Mouse (Mus musculus): ENCODE data around the gene Tagln2. TPM values are rescaled to one million over a fixed set of nuclear protein-coding genes. Genes with fewer than 3 reads are reported as not detected.

The Tagln2 gene
- polyA plus RNA-seq, 1 experiment from 2014 or later, result 177 TPM

DNA sequence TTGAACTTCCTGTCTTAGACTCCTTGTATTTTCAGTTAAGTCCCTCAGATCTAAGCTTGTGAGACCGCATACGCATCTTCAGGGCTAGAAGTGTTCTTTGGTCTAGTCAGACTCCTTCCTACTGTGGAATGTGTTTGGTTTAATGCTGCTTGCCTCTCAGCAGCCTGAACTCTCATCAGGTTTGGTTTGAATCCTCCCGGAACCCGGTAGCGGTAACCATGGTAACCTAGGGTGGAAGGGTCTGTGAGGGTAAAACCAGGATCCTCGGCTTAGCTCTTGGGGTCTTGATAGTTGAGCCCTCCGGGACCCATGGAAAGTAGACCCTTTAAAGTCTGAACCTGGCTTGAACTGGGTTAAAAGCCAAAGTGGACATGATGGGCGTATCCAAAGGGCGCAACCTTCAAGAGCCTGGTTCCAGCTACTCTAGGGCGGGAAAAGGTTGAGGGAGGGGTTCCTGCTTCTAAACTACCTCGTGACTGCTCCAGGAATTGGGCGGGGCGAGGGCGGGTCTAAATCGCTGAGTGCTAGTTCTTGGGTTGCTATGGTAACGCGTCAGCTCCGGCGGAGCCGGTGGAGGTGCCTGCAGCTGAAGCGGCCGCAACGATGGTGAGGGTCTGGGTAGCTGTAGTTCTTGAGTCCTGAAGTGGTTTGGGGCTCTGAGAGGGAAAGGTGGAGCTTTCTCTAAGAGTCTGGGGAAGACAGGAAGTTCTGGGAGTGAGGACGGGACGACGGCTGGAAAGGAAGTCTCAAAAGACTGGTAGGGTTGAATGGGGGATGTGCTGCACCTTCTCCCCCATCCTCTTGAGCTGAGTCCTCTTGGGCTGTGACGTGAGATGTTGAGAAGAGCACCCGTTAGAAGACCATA lies 21.0 kb downstream of the Tagln2 start, which contains the start of gene Cfap45:
Gene Cfap45, plus strand, starts transcription at position 226 of the 865 bp plus-strand sequence.
- WGBS (ENCODE audit: insufficient replicate concordance), result 5% methylated on average over 28 of the region's 28 CpGs
- Histone ChIP-seq H3K4me3 (peak within 1 kb of the TSS; percentile 29), H3K36me3 (no peaks in the 10 kb centered on the region), H3K4me1 (peaks cover 27% of the 10 kb centered on the region), H3K27me3 (replicated peaks) (peaks cover 40% of the 10 kb centered on the region), H3K4me2 (peak within 1 kb of the TSS; percentile 51), H3K9me3 (replicated peaks) (peaks cover 10% of the 10 kb centered on the region), H3K9ac (no peak within 1 kb of the TSS), H3K27ac (no peak within 1 kb of the TSS)
- peak; percentile 71 for ATAC-seq

DNA sequence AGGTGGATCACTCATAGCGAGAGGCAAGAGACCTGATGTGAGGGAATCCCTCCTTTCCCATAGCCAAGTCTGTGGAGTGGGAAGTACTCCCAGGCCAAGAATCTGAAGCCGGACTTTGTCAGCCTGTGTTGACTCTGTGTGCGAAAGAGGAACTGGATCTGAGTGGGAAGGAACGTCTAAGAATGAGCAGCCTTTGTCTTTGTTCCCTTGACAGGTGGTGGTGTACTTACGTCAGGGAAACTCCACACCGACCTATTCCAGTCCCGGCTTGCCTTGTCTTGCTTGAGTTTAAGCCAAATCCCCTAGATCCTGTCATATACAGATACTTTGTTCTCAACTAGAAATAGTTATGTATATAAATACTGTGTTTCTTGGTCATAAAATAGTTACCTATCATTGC lies 22.7 kb downstream of the Tagln2 start:
- Histone ChIP-seq H3K27me3 (replicated peaks) (peaks cover 53% of the 10 kb centered on the region), H3K27ac (no peak overlapping the region), H3K4me1 (peaks cover 41% of the 10 kb centered on the region), H3K9ac (no peak overlapping the region), H3K4me2 (no peak overlapping the region), H3K4me3 (no peak overlapping the region), H3K36me3 (no peaks in the 10 kb centered on the region), H3K9me3 (replicated peaks) (peaks cover 6% of the 10 kb centered on the region)
- ATAC-seq, result no peak
- 28% methylated on average over 7 of the region's 7 CpGs for WGBS (ENCODE audit: insufficient replicate concordance)

GRCm38 (mm10) chr1:172523699-172524101 lies 23.9 kb downstream of the Tagln2 start:
- H3K9ac ChIP-seq, result no peak overlapping the region
- no peak overlapping the region for H3K27ac ChIP-seq
- H3K4me2 ChIP-seq, result no peak overlapping the region
- H3K9me3 ChIP-seq (replicated peaks), result no peaks in the 10 kb centered on the region
- 60% methylated on average over 12 of the region's 12 CpGs for WGBS (ENCODE audit: insufficient replicate concordance)
- no peaks in the 10 kb centered on the region for H3K36me3 ChIP-seq
- peaks cover 59% of the 10 kb centered on the region for H3K27me3 ChIP-seq (replicated peaks)
- peaks cover 41% of the 10 kb centered on the region for H3K4me1 ChIP-seq
- no peak for ATAC-seq
- H3K4me3 ChIP-seq, result no peak overlapping the region

GRCm38 (mm10) chr1:172525027-172525764 lies 25.3 kb downstream of the Tagln2 start:
- ATAC-seq, result no peak
- H3K9me3 ChIP-seq (replicated peaks), result no peaks in the 10 kb centered on the region
- H3K27ac ChIP-seq, result peak overlapping the region; percentile 41; the same call in 1 of the 2 replicates
- H3K4me3 ChIP-seq, result no peak overlapping the region
- no peaks in the 10 kb centered on the region for H3K36me3 ChIP-seq
- 25% methylated on average over 15 of the region's 15 CpGs for WGBS (ENCODE audit: insufficient replicate concordance)
- peak overlapping the region; percentile 26 for H3K4me2 ChIP-seq
- H3K4me1 ChIP-seq, result peaks cover 39% of the 10 kb centered on the region
- peaks cover 63% of the 10 kb centered on the region for H3K27me3 ChIP-seq (replicated peaks)
- H3K9ac ChIP-seq, result no peak overlapping the region

DNA sequence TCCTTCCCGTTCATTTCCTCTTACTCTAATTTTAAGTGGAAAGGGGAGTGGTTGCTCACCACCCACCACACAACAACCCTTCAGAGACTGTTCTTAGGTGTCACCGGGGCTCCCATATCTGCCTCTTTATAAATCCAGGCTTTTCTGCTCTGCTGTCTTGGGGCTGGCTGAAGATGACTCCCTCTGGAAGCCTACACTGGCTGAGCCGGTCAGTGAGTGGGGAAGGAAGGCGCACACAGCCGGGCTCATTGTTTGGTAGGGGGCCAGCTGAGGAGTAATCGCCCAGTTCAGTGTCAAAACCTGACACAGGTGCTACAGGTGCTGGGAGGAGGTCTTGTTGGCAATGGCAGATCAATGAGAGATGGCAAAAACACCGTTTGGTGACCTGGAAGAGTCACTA lies 26.1 kb downstream of the Tagln2 start:
- H3K4me3 ChIP-seq, result no peak overlapping the region
- no peak for ATAC-seq
- H3K27me3 ChIP-seq (replicated peaks), result peaks cover 68% of the 10 kb centered on the region
- 18% methylated on average over 7 of the region's 7 CpGs for WGBS (ENCODE audit: insufficient replicate concordance)
- H3K9ac ChIP-seq, result no peak overlapping the region
- H3K27ac ChIP-seq, result peak overlapping the region; percentile 51; the same call in 1 of the 2 replicates
- H3K36me3 ChIP-seq, result no peaks in the 10 kb centered on the region
- H3K9me3 ChIP-seq (replicated peaks), result no peaks in the 10 kb centered on the region
- peak overlapping the region; percentile 46 for H3K4me2 ChIP-seq
- H3K4me1 ChIP-seq, result peaks cover 32% of the 10 kb centered on the region

DNA sequence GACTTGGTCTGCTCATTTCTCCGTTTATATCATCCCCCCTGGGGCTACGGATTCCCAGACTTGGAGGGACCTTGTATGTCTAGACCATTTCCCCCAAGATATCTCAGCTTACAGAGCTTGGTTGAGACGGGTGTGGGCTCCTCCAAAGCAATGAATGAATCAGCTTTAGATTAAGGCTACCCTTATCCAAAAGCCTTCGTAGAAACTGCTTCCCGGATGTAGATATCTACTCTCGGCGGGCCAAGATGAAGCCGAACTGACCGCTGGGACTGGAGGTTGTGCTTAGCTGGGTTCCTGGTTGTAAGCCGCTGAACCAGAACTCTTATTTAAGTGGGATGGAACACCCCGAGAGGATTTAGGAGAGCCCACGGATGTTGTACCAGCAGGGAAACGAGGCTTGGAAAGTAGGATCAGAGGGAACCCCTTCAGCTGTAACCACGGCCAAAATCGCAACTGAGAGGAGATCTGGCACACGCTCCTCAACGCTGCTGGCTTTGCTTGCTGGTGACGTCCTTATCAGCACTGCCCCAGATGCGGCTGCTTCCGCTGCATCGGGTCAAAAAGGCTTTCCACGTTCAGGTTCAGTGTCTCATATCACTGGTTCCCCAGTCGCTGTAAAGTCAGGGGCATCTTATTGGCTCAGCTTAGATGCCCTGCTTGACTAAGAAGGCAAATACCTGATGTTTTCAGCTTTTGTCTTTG lies 26.7 kb downstream of the Tagln2 start:
- Histone ChIP-seq H3K36me3 (no peaks in the 10 kb centered on the region), H3K4me2 (peak overlapping the region; percentile 46), H3K4me3 (peak overlapping the region; percentile 13; the same call in 1 of the 2 replicates), H3K4me1 (peaks cover 26% of the 10 kb centered on the region), H3K27me3 (replicated peaks) (peaks cover 68% of the 10 kb centered on the region), H3K9ac (no peak overlapping the region), H3K9me3 (replicated peaks) (no peaks in the 10 kb centered on the region), H3K27ac (peak overlapping the region; percentile 51; the same call in 1 of the 2 replicates)
- peak; percentile 71 for ATAC-seq
- 3% methylated on average over 23 of the region's 23 CpGs for WGBS (ENCODE audit: insufficient replicate concordance)

GRCm38 (mm10) chr1:172527431-172527830 lies 27.6 kb downstream of the Tagln2 start:
- WGBS (ENCODE audit: insufficient replicate concordance), result 76% methylated on average over 10 of the region's 10 CpGs
- Histone ChIP-seq H3K9ac (no peak overlapping the region), H3K4me1 (peaks cover 25% of the 10 kb centered on the region), H3K4me2 (no peak overlapping the region), H3K36me3 (no peaks in the 10 kb centered on the region), H3K27me3 (replicated peaks) (peaks cover 68% of the 10 kb centered on the region), H3K4me3 (no peak overlapping the region), H3K9me3 (replicated peaks) (no peaks in the 10 kb centered on the region), H3K27ac (no peak overlapping the region)
- ATAC-seq, result no peak

DNA sequence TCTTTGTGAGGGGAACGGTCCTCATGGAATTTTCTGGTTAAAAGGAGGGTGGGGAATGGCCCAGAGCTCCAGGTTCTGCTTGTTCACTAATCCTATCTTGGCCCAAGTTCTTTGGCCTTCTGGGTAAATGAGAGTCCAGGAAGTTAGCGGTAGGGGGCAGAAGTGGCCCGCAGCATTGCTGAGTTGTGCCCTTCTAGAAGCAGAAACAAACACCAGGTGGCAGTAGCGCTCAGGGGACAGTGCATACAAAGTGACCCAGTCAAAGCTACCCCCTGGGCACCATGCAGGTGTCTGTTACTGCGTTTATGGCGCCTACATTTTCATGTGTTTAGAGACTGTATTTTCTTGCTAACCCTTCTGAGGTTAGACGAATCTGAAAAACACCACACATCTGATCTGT lies 28.9 kb downstream of the Tagln2 start:
- Histone ChIP-seq H3K4me2 (no peak overlapping the region), H3K36me3 (no peaks in the 10 kb centered on the region), H3K9me3 (replicated peaks) (no peaks in the 10 kb centered on the region), H3K4me1 (peaks cover 25% of the 10 kb centered on the region), H3K9ac (no peak overlapping the region), H3K27ac (no peak overlapping the region), H3K27me3 (replicated peaks) (peaks cover 71% of the 10 kb centered on the region), H3K4me3 (no peak overlapping the region)
- 3% methylated on average over 7 of the region's 7 CpGs for WGBS (ENCODE audit: insufficient replicate concordance)
- ATAC-seq, result peak; percentile 53; the same call in 1 of the 2 replicates

DNA sequence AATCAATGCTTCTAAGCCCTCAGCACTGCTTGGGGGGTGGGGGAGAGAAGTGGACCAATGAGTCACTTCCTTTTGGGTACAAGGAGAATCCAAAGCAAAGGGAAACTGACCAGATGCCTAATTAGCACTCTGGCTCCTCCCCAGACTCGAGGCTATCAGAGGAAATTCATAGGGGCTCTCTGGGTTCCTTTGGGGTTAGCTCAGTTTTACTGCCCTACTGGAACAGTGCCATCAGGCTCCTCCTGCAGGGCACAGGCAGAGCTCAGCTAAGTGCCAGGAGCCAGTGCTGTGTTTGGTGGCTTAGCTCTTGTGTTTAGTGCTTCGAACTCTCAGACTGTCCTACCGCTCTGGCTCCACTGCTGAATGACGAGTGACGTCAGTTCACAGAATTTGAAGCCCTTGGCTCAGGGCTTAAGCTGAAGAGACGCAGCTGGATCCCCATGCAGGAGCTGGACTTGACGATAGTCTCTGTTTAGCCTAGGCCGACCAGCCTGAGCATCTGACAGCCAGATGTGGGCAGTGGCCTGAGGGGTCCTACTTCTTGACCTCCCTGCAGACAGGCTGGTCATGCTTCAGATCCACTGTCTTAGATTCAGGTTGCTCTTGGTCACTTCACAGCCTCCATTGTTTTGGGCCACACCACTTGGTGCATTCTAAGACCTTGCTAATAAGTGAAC lies 30.8 kb downstream of the Tagln2 start:
- 37% methylated on average over 8 of the region's 8 CpGs for WGBS (ENCODE audit: insufficient replicate concordance)
- Histone ChIP-seq H3K4me2 (no peak overlapping the region), H3K9me3 (replicated peaks) (no peaks in the 10 kb centered on the region), H3K27ac (no peak overlapping the region), H3K27me3 (replicated peaks) (peaks cover 78% of the 10 kb centered on the region), H3K4me3 (no peak overlapping the region), H3K9ac (no peak overlapping the region), H3K4me1 (peaks cover 17% of the 10 kb centered on the region), H3K36me3 (no peaks in the 10 kb centered on the region)
- no peak for ATAC-seq

DNA sequence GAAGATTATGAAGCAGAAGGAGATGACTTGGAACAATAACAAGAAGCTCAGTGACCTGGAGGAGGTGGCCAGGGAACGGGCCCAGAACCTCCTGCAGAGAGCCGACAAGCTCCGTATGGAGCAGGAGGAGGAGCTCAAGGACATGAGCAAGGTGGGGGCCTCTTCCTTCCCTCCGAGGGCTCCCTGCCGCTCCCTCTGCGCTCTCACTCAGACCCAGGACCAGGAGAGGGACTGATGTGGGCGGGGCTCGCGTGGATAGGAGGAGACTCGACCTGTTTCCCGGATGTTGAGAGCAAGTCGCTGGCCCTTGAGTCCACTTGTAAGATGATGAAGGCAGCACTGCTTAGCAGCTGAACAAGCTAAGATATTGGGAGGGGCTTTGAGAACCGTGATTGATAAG lies 32.7 kb downstream of the Tagln2 start:
- H3K9ac ChIP-seq, result no peak overlapping the region
- ATAC-seq, result no peak; the same call in 1 of the 2 replicates

GRCm38 (mm10) chr1:172535116-172535515 lies 35.3 kb downstream of the Tagln2 start:
- WGBS (ENCODE audit: insufficient replicate concordance), result 73% methylated on average over 16 of the region's 16 CpGs
- H3K9me3 ChIP-seq (replicated peaks), result no peaks in the 10 kb centered on the region
- peaks cover 71% of the 10 kb centered on the region for H3K27me3 ChIP-seq (replicated peaks)
- H3K4me3 ChIP-seq, result no peak overlapping the region
- H3K9ac ChIP-seq, result no peak overlapping the region
- H3K4me1 ChIP-seq, result no peaks in the 10 kb centered on the region
- no peak overlapping the region for H3K4me2 ChIP-seq
- H3K27ac ChIP-seq, result no peak overlapping the region
- no peak for ATAC-seq
- no peaks in the 10 kb centered on the region for H3K36me3 ChIP-seq

More for the DNA sequence above, 32.7 kb downstream of the Tagln2 start:
- peaks cover 73% of the 10 kb centered on the region for H3K27me3 ChIP-seq (replicated peaks)
- no peaks in the 10 kb centered on the region for H3K9me3 ChIP-seq (replicated peaks)
- whole genome bisulfite sequencing (ENCODE audit: insufficient replicate concordance), result 4% methylated on average over 13 of the region's 13 CpGs
- H3K4me1 ChIP-seq, result no peaks in the 10 kb centered on the region
- H3K27ac ChIP-seq, result no peak overlapping the region
- peak overlapping the region; percentile 25 for H3K4me2 ChIP-seq
- H3K4me3 ChIP-seq, result no peak overlapping the region
- no peaks in the 10 kb centered on the region for H3K36me3 ChIP-seq
